Mouse (Mus musculus) heart, adult 2 months (tissue): ENCODE data around the gene Cacfd1.

ENCODE experiments used
- CTCF ChIP-seq: fragments of 200-600 bp; IDR thresholded peaks from 2 replicates; pipeline ENCODE4 v1.8.1; 2022; ENCODE audit warnings: antibody characterized with exemption, mild to moderate bottlenecking, moderate library complexity
- EP300 ChIP-seq: fragments of 200-500 bp; IDR thresholded peaks from 2 replicates; pipeline ENCODE4 v1.6.1; 2011; ENCODE audit warnings: low read depth, low read length, control low read depth; ENCODE audit not compliant: insufficient read depth

DNA sequence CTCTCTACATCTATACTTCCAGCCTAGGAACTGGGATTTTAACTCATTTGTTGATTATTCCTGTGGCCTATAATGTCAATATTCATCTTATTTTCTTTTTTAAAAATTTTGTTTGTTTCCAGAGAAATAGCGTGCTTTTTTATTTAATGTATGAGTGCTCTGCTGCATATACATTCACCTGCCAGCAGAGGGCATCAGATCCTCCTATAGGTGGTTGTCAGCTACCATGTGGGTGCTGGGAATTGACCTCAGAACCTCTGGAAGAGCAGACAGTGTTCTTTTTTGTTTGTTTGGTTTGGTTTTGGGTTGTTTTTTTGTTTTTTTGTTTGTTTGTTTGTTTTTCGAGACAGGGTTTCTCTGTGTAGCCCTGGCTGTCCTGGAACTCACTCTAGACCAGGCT lies 42.5 kb upstream of the Cacfd1 start:
- peak; percentile 40 for TF ChIP-seq CTCF
- TF ChIP-seq EP300, result no peak
